Mouse (Mus musculus) cerebral cortex, adult 2 months (tissue): Measurements from ENCODE around the gene Ano5.

Experiments used
- WGBS: fragments of 180-500 bp; shearing (Covaris S2); methylation state at CpG from one replicate; pipeline ENCODE4 v1.1.7; 2018; 5-methylcytosine and 5-hydroxymethylcytosine counted together

The Ano5 gene

GRCm38 (mm10) chr7:51632543-51633229, 121.9 kb downstream of the Ano5 start:
- 49% methylated on average over 9 of the region's 9 CpGs for WGBS

DNA sequence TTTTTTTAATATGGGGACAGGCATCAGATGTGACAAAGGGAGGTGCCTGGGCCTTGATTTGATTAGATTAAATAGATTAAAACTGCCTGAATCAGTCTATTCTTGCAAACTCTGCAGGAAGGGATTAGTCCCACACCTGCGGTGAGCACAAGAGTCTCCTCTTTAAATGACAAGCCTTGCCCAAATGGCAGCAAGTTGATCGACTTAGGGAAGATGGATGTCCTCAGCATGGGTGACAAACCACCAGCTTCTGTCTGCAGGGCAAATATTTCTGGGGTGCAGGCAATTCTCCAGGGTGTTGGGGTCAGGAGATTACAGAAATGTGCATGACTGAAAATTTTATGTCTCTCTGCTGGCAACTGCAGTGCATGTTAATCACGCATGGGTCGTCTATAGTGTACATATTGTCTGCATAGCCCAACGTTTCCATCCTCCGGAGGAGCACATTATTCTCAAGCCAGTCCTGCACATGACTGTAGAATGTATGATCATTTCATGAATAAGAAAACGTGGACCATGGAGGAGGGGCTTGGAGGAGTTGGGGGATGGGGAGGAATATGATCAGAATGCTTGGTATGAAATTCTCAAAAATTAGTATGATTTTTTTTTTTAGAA, 122.5 kb downstream of the Ano5 start:
- WGBS = 38% methylated on average over 7 of the region's 7 CpGs
